Comparison of ENCODE assay signal across 9 mouse cellular contexts in genomic region chr5:25530629-25531028, GRCm38 (mm10). TPM values are rescaled to one million over a fixed set of nuclear protein-coding genes. Genes with fewer than 3 reads are reported as not detected.
A peak's percentile ranks its signal among the peaks of the same experiment; 100 is the strongest.
DNase-seq lines count a peak whose midpoint lies in the region; ATAC-seq lines count a peak whose summit lies in the region.
"Had no signal": no experiment of that assay in that cellular context is flagged by ENCODE, and none has a peak within 500 bp of the region (broad histone marks: within the 10 kb centered on the region; RNA-seq: fewer than 3 reads in every experiment).

No protein-coding gene starts in this region.

- peak overlapping the region; percentile 74 for H3K4me2 ChIP-seq in kidney, embryonic 15.5 days
- H3K4me2 ChIP-seq in hindbrain, embryonic 14.5 days (replicated peaks) = peak overlapping the region; percentile 75
- H3K4me2 ChIP-seq in midbrain, embryonic 15.5 days = peak overlapping the region; percentile 60

- DNase-seq in kidney, postnatal 4 days = no peak
- no peak for DNase-seq in hindbrain, embryonic 14.5 days (ENCODE audit: low spot score)
- no peak for DNase-seq in adipocyte (ENCODE audit: low spot score)
- no peak for DNase-seq in adrenal gland, adult 2 months
- DNase-seq in ovary, postnatal 14 days (ENCODE audit: low spot score) = no peak
- DNase-seq: thymus, postnatal 25 days had no signal

- no peak for ATAC-seq in kidney, embryonic 15.5 days (replicated peaks; ENCODE audit: low FRiP score)
- ATAC-seq in hindbrain, embryonic 14.5 days (ENCODE audit: low FRiP score) = no peak
- ATAC-seq in midbrain, embryonic 15.5 days (replicated peaks) = no peak

- no peak overlapping the region for H3K9ac ChIP-seq in kidney, embryonic 15.5 days
- H3K9ac ChIP-seq in hindbrain, embryonic 14.5 days = peak overlapping the region; percentile 79
- no peak overlapping the region for H3K9ac ChIP-seq in midbrain, embryonic 15.5 days

- no peaks in the 10 kb centered on the region for H3K36me3 ChIP-seq in kidney, embryonic 15.5 days
- H3K36me3 ChIP-seq in hindbrain, embryonic 14.5 days (replicated peaks; ENCODE audit: control insufficient read depth, insufficient read depth) = no peaks in the 10 kb centered on the region
- no peaks in the 10 kb centered on the region for H3K36me3 ChIP-seq in midbrain, embryonic 15.5 days (replicated peaks)

- H3K4me1 ChIP-seq in kidney, embryonic 15.5 days = peaks cover 8% of the 10 kb centered on the region
- peaks cover 25% of the 10 kb centered on the region for H3K4me1 ChIP-seq in brown adipose tissue, adult 24 weeks (ENCODE audit: control insufficient read depth, insufficient read depth, insufficient read length, low read length)
- H3K4me1 ChIP-seq in hindbrain, embryonic 14.5 days (replicated peaks; ENCODE audit: control insufficient read depth, insufficient read depth, low read length) = no peaks in the 10 kb centered on the region
- peaks cover 5% of the 10 kb centered on the region for H3K4me1 ChIP-seq in midbrain, embryonic 15.5 days

- 25% methylated on average over 2 of the region's 2 CpGs for WGBS in kidney, embryonic 15.5 days
- WGBS in hindbrain, embryonic 14.5 days = 20% methylated on average over 2 of the region's 2 CpGs
- 13% methylated on average over 2 of the region's 2 CpGs for WGBS in midbrain, embryonic 15.5 days

- no peak overlapping the region for H3K27ac ChIP-seq in kidney, embryonic 15.5 days
- H3K27ac ChIP-seq in brown adipose tissue, adult 24 weeks (replicated peaks; ENCODE audit: low read depth, low read length) = no peak overlapping the region
- H3K27ac ChIP-seq in hindbrain, embryonic 14.5 days = peak overlapping the region; percentile 96
- peak overlapping the region; percentile 97 for H3K27ac ChIP-seq in midbrain, embryonic 15.5 days

- peak overlapping the region; percentile 84 for H3K4me3 ChIP-seq in kidney, embryonic 15.5 days (replicated peaks)
- peak overlapping the region; percentile 88; the same call in 1 of the 2 replicates for H3K4me3 ChIP-seq in brown adipose tissue, adult 24 weeks (ENCODE audit: insufficient read depth, low read depth, low read length)
- H3K4me3 ChIP-seq in hindbrain, embryonic 14.5 days (replicated peaks; ENCODE audit: low read length) = peak overlapping the region; percentile 62
- H3K4me3 ChIP-seq in midbrain, embryonic 15.5 days = peak overlapping the region; percentile 69

- H3K9me3 ChIP-seq in kidney, embryonic 15.5 days (replicated peaks) = no peaks in the 10 kb centered on the region
- no peaks in the 10 kb centered on the region for H3K9me3 ChIP-seq in hindbrain, embryonic 14.5 days (ENCODE audit: control insufficient read depth, low read length)
- H3K9me3 ChIP-seq in midbrain, embryonic 15.5 days = no peaks in the 10 kb centered on the region

- no peaks in the 10 kb centered on the region for H3K27me3 ChIP-seq in kidney, embryonic 15.5 days
- no peaks in the 10 kb centered on the region for H3K27me3 ChIP-seq in hindbrain, embryonic 14.5 days (ENCODE audit: control insufficient read depth, insufficient read depth, low read length)
- no peaks in the 10 kb centered on the region for H3K27me3 ChIP-seq in midbrain, embryonic 15.5 days (replicated peaks)

RNA-seq across cellular contexts. Expression of gene Cct8l1, which starts 14.8 kb away (rescaled TPM):
- polyA plus RNA-seq in kidney, embryonic 15.5 days (2015; fragmentation: Nextera tagmentation; extraction: Ambion mirVana) = 0.10 TPM in 1 of 2 replicates, not detected in the other
- not detected in 2 replicates for polyA plus RNA-seq in brown adipose tissue, adult 24 weeks (2012; ENCODE audit: insufficient read depth, insufficient read length, missing spikeins)
- polyA plus RNA-seq in hindbrain, embryonic 14.5 days (2014; fragmentation: Nextera tagmentation; extraction: Ambion mirVana) = not detected in 2 replicates
- polyA plus RNA-seq in midbrain, embryonic 15.5 days (2015; fragmentation: Nextera tagmentation; extraction: Ambion mirVana) = not detected in 2 replicates
- total RNA-seq in adrenal gland, adult 2 months (2021) = not detected
- not detected in 2 replicates for polyA plus RNA-seq in adrenal gland, adult 2 months (2012; rRNA removed)

RNA-seq across cellular contexts. Expression of gene Kmt2c, which starts 32.0 kb away (rescaled TPM):
- 12.7 and 12.9 TPM in 2 replicates for polyA plus RNA-seq in kidney, embryonic 15.5 days (2015; fragmentation: Nextera tagmentation; extraction: Ambion mirVana)
- polyA plus RNA-seq in brown adipose tissue, adult 24 weeks (2012; ENCODE audit: insufficient read depth, insufficient read length, missing spikeins) = 14.7 and 15.4 TPM in 2 replicates
- polyA plus RNA-seq in hindbrain, embryonic 14.5 days (2014; fragmentation: Nextera tagmentation; extraction: Ambion mirVana) = 23.6 and 26.8 TPM in 2 replicates
- polyA plus RNA-seq in midbrain, embryonic 15.5 days (2015; fragmentation: Nextera tagmentation; extraction: Ambion mirVana) = 20.4 and 20.8 TPM in 2 replicates
- 10 to 100 TPM; 42.7 to 54.1 TPM for total RNA-seq in adrenal gland, adult 2 months (2021)
- polyA plus RNA-seq in adrenal gland, adult 2 months (2012; rRNA removed) = 6.8 and 8.3 TPM in 2 replicates

Comparison
In these comparisons a context has a peak if more than half of its experiments do, and no peak if none do; other contexts are left out.
1. H3K27ac ChIP-seq: peak in hindbrain, embryonic 14.5 days (single experiment) and midbrain, embryonic 15.5 days (single experiment); none in kidney, embryonic 15.5 days (single experiment) and brown adipose tissue, adult 24 weeks (single experiment).
2. Peak in every context shown above with its lines, with median percentiles within 50 percentile points of each other: H3K4me2 ChIP-seq and H3K4me3 ChIP-seq.